Mouse (Mus musculus) ES-Bruce4 (cell line): ENCODE measurements around the gene 2510009E07Rik.

ENCODE experiments used
- CTCF ChIP-seq: IDR thresholded peaks from one replicate; pipeline ENCODE4 v1.8.1; 2011; ENCODE audit warnings: low read depth, low read length
- EP300 ChIP-seq: IDR thresholded peaks from 2 replicates; pipeline ENCODE4 v1.6.1; 2011; ENCODE audit warnings: low read depth, low read length; ENCODE audit not compliant: insufficient read depth

DNA sequence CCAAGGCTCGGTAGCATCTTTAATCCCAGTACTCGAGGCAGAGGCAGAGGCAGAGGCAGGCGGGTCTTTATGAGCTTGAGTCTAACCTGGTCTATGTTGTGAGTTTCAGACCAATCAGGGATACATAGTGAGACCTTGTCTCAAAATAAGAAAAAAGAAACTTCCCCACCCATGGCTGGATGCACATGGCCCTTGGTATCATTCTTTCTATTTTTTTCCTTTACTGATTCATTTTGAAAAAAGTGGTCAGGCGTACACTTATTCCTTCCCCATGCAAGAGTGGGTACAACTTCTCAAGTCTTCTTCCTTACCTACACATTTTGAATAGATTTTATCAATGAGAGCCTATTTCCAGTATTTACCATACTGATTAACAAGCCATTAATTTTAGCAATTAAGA, 84.0 kb downstream of the 2510009E07Rik start:
- TF ChIP-seq EP300 (no peak), CTCF (no peak)
